Mouse (Mus musculus) CH12.LX (cell line): ENCODE measurements at regions not wholly inside any gene's neighbourhood (a gene's known extent, or its start where the extent isn't known, plus 50 kb on each side); places are given as distances from the start of the nearest gene placed in this dataset.

Experiments used
- BHLHE40 ChIP-seq: IDR thresholded peaks from 2 replicates; pipeline ENCODE4 v1.6.1; 2011; ENCODE audit warnings: mild to moderate bottlenecking, low read depth, low read length, improper control_type of control experiment
- CTCF ChIP-seq, 2 experiments: IDR thresholded peaks in 1 of 2; conservative IDR thresholded peaks in 1 of 2; 2 replicates each; pipeline ENCODE4 v1.5.1; 2011 to 2012; ENCODE audit warnings: low read depth in 2 of 2, low read length in 2 of 2, improper control_type of control experiment in 1 of 2, inconsistent platforms in 1 of 2, mild to moderate bottlenecking in 1 of 2, moderate library complexity in 1 of 2
- EP300 ChIP-seq: IDR thresholded peaks from 2 replicates; pipeline ENCODE4 v1.6.1; 2011; ENCODE audit warnings: low read length, improper control_type of control experiment
- HCFC1 ChIP-seq: IDR thresholded peaks from 2 replicates; pipeline ENCODE4 v1.6.1; 2012; ENCODE audit warnings: low read depth, mild to moderate bottlenecking, inconsistent platforms, low read length, improper control_type of control experiment
- MAFK ChIP-seq: IDR thresholded peaks from 2 replicates; pipeline ENCODE4 v1.6.1; 2011; ENCODE audit warnings: low read length, improper control_type of control experiment; ENCODE audit not compliant: insufficient replicate concordance
- MAX ChIP-seq: IDR thresholded peaks from 2 replicates; pipeline ENCODE4 v1.6.1; 2011; ENCODE audit warnings: low read length, improper control_type of control experiment
- MYC ChIP-seq: IDR thresholded peaks from 2 replicates; pipeline ENCODE4 v1.6.1; 2011; ENCODE audit warnings: low read depth, mild to moderate bottlenecking, improper control_type of control experiment, low read length
- POLR2A ChIP-seq: IDR thresholded peaks from 2 replicates; pipeline ENCODE4 v1.6.1; 2011; ENCODE audit warnings: low read depth, mild to moderate bottlenecking, improper control_type of control experiment, low read length
- RCOR1 ChIP-seq: conservative IDR thresholded peaks from 2 replicates; pipeline ENCODE4 v1.6.1; 2012; ENCODE audit warnings: low read depth, mild to moderate bottlenecking, inconsistent platforms, low read length, improper control_type of control experiment
- SIN3A ChIP-seq: IDR thresholded peaks from 2 replicates; pipeline ENCODE4 v1.6.1; 2012; ENCODE audit warnings: low read length, improper control_type of control experiment, inconsistent platforms
- ZC3H11A ChIP-seq: IDR thresholded peaks from 2 replicates; pipeline ENCODE4 v1.6.1; 2012; ENCODE audit warnings: low read depth, mild to moderate bottlenecking, inconsistent platforms, low read length, improper control_type of control experiment

DNA sequence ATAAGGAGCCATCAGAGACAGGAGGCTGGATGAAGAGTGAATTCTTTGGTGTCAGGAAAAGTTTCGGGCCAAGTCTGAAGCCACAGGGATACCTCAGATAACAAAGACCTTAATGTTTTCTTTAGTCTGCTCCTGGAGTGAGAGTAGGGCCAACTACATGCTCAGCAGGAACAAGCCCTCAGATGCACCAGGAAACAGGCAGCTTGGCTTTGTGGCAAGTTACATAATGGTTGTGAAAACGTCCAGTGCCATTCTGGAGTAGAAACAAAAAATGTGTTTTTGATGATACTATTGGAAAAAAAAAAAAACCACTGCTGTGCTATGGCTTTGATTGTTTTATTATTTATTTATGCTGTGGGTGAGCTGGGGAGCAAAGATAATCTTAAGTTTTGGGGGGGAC lies 452.2 kb upstream of the Mon1b start:
- TF ChIP-seq MAFK (no peak), BHLHE40 (no peak), CTCF (conservative IDR thresholded peaks at IDR 0.05 in 1 of 2, IDR thresholded peaks at IDR 0.05 in 1 of 2; ENCODE audit: low read depth in 2 of 2, low read length in 2 of 2) (no peak), POLR2A (no peak), RCOR1 (no peak), ZC3H11A (no peak), EP300 (no peak), MAX (no peak), SIN3A (no peak), MYC (no peak), HCFC1 (no peak)
